Mouse (Mus musculus): Measurements from ENCODE around the gene Nkx2-5. TPM values are rescaled to one million over a fixed set of nuclear protein-coding genes. Genes with fewer than 3 reads are reported as not detected.

The Nkx2-5 gene
- total RNA-seq, 4 experiments from 2014 or later, result 75.8 to 81.5 (median 79.7) TPM

DNA sequence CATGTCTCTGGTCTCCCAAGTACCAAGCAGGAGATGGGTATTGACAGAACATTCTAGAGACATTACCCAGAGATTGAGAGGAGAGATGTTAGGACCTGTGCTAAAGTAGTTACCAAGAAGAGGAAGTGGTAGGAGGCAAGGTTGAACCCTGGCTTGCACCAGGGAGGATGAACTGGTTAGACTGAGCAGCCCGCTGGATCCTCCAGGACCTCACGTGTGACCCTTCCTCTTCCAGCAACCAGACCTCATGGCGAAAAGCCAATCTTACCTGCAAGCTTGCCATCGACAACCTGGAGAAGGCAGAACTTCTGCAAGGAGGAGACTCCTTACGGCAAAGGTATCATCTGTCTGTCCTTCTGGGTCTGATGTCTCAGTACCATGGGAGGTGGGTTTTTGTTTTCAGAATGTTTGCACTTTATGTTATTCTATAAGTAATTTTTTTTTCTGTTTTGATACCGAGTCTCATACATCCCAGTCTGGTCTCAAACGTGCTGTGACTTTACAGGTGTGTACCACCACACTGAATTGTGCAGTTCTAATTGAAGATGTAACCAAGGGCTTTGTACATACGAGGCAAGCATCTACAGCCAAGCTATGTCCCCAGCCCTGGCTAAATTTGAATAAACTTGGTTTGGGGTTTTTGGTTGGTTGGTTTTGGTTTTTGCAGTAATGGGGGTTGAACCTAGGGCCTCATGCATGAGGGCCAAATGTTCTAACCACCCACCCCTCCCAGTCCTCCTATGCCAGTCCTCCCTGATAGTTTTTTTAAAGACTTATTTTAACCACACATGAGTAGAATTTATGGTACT lies 55.1 kb downstream of the Nkx2-5 start:
- no peak for DNase-seq (ENCODE audit: low spot score)

DNA sequence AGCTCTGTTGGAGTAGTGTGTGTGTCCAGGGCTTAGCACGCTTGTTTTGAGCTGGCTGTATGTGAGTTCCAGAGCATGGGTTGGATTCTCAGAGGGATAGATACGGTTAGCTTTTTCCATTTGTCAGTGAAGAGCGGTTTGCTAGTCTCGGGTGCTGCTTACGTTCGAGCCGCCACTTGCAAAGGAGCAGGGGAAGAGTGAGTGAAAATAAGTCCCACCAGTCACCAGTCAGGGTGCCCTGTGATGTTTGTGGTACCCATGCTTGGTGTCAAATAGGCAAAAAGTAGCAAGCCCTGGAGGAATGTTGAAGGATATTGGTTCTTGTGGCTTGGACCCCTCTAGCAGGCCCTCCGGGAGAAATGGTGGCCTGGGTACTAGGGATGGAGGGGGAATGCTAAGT lies 55.8 kb downstream of the Nkx2-5 start:
- DNase-seq (ENCODE audit: low spot score), result no peak

Other genes with a start within 250 kb of the Nkx2-5 start
- 10 to 100 TPM; 55.2 to 67.1 (median 65.5) TPM for gene Atp6v0e, start 181.8 kb downstream of the Nkx2-5 start, total RNA-seq (2022)
- 10 to 100 TPM; 51.1 to 83.8 (median 68.4) TPM for gene Crebrf, start 129.4 kb downstream of the Nkx2-5 start, total RNA-seq (2022)
- gene Bnip1, start 63.9 kb downstream of the Nkx2-5 start, total RNA-seq (2022), result 10 to 100 TPM; 25.0 to 32.1 (median 29.9) TPM
- gene Kifc5b, start 72.1 kb upstream of the Nkx2-5 start, total RNA-seq (2022), result under 1 TPM; 0.29 to 0.81 (median 0.48) TPM
- 10 to 100 TPM; 15.4 to 20.7 (median 16.1) TPM for gene Phf1, start 88.0 kb upstream of the Nkx2-5 start, total RNA-seq (2022)
- 10 to 100 TPM; 91.9 to 98.0 (median 95.8) TPM for gene Cuta, start 94.6 kb upstream of the Nkx2-5 start, total RNA-seq (2022)
- 1 to 10 TPM; 3.6 to 5.2 (median 4.7) TPM for gene Syngap1, start 96.2 kb upstream of the Nkx2-5 start, total RNA-seq (2022)
- 1 to 10 TPM in 3 of 4 experiments, not detected in 1; 1.5 to 3.4 (median 2.2) TPM for gene Zbtb9, start 128.2 kb upstream of the Nkx2-5 start, total RNA-seq (2022)
- 10 to 100 TPM; 11.0 to 15.9 (median 13.7) TPM for gene Bak1, start 184.0 kb upstream of the Nkx2-5 start, total RNA-seq (2022)
- 1 to 10 TPM; 5.0 to 8.7 (median 6.8) TPM for gene Itpr3, start 212.3 kb upstream of the Nkx2-5 start, total RNA-seq (2022)

All from heart, adult 8-10 months (tissue).